Mouse (Mus musculus) ZHBTc4 (cell line): ENCODE measurements around the gene Chd3.
"Not testable (repeated sequence)": the region's sequence is repeated elsewhere in the genome, so short reads cannot be mapped to it uniquely, and the experiment has no call there.

Source experiments
- DNase-seq: peaks from one replicate; pipeline ENCODE4 v3.0.0-alpha.2; 2011; ENCODE audit warnings: low read depth, low spot score

Gene Chd3

DNA sequence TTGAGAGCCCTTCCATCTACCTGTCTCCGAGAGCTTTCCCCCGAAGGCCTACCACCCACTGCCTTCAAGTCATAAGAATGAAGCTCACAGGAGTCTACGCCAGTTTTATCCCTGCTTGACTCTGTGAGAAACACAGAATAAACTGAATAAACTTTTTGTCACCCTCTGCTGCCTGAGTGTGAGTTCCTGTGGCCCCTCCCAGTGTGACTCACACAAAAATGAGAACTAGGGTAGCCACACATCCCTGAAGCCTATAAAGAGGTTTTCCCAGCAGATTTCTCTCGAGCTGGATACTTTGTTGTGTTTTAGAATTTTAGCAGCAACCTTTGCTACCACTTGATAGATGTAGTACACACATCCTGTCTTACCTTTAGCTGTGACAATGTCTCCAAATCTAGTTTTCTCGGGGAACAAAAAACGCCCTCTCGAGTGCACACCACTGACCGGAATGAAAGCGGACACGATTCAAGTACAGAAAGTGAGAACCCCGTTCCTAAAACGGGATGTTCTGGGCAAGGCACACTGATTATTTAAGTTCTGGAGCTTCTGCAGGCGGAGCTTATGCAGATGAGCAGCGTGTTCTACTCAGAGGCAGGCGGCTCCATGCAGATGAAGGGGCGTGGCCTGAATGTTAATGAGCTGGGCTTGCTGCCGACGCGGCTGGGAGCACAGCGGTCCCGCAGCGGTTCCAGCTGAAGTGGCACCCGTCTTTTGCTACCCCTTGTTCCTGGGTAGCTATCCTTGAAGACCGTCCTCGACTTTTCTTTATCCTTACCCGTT is 43.4 kb downstream of the Chd3 start, which contains the start of gene Kcnab3:
Gene Kcnab3 (plus strand): TSS at position 631 of the 780 bp plus-strand sequence.
- DNase-seq = peak; percentile 96

DNA sequence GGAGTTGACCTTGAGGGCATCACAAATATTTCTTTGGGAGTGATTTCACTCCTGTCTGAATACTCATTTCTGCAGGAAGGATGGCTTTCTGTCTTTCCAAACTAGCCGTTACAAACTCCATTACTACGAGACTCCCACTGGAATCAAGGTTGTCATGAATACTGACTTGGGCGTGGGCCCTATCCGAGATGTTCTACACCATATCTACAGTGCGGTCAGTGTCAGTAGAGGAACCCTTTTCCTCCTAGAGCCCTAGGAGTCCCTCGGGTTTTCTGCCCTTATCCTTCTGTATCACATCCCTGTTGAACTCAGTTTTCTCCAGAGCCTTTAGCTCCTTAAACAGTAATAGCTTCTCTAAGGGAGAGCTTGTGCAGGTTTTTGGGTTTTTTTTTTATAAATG is 44.5 kb downstream of the Chd3 start:
- no peak for DNase-seq

DNA sequence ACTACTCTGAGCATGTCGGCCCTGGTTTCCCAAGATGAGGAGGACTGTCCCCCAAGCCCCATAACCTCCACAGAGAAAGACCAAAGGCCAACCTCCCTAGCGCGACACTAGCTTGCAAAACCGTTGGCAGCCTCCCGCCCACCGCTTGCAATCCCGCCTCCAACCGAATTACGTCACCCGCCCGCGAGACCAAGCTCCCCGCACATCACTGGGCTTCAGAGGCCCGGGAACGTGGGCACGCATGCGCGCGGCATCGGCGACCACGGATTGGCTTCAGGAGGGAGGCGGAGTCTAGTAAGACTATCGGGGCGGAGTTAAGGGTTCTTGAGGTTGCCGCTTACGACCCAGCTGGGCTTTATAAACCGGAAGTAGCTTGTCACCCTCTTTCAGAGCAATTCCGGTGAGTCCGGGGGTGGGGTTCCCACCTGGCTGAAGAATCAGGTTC is 45.5 kb downstream of the Chd3 start, which contains the start of the genes Cntrob and Trappc1:
Gene Cntrob (minus strand): TSS at position 109 of the 445 bp plus-strand sequence.
Gene Trappc1 (plus strand): TSS at position 314 of the 445 bp plus-strand sequence.
- peak; percentile 100 for DNase-seq

DNA sequence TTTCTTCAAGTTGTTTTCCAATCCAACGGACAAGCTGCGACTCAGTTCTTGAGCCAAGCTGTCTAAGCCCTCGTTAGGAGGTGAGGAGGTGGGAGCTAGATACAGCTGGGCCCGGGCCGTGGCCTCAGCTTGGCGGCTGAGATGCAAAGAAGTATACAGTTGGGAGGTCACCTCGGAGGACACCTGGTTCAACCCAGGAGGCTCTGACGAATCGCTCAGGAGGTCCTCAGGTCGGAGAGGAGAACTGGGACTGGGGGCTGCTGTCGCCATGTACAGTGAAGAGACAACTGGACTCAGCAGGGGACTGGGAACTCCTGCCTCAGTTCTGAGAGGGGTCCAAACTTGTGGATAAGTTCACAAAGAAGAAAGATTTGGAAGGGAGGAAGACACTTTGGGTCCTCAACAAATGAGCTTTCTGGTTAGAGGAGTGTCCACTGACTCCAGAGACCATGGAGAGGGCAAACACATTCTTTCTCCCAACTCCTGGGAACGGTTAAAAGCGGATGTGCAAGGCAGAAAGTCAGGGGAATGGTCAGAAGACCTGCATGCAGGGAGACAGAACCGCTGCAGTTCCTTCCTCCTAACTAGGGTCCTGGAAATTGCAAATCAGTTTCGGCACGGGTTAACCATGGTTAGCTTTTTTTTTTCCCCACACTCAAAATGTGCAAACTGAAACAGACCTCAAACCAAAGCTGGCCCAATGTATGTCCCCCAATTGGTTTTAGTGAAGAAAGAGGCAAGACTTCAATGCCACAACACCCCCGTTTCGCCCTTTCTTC is 46.3 kb downstream of the Chd3 start:
- no peak for DNase-seq

DNA sequence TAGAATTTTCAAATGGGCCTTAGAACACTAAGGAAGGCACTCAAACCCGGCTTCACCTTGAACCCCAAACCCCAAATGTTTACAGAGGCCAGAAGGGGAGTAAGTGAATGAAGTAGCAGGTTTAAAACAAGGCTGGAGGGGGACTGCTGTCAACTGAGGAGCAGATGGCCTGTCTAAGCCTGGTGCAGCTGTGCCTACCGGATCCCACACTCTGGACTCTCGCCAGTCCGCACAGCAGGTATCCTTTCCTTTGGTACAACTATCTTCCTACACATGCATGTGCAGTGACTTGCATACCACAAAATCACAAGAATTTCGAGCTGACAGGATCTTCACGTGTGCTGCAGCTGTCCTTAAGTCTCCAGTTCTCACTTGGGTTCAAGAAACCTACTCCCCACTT is 47.2 kb downstream of the Chd3 start:
- no peak for DNase-seq

DNA sequence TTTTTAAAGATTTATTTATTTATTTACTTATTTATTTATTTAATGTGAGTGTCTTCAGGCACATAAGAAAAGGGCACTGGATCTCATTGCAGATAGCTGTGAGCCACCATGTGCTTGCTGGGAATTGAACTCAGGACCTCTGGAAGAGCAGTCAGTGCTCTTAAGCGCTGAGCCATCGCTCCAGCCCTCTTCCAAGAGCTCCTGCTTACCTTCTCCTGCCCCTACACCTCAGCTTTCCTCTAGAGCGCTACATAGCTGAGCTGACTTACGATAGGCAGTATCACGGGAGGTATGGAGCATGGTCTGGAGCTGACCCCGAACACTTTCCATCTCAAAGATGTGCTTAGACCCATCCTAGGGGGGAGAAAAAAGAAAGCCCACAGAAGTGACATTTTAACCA is 47.6 kb downstream of the Chd3 start:
- no peak for DNase-seq

DNA sequence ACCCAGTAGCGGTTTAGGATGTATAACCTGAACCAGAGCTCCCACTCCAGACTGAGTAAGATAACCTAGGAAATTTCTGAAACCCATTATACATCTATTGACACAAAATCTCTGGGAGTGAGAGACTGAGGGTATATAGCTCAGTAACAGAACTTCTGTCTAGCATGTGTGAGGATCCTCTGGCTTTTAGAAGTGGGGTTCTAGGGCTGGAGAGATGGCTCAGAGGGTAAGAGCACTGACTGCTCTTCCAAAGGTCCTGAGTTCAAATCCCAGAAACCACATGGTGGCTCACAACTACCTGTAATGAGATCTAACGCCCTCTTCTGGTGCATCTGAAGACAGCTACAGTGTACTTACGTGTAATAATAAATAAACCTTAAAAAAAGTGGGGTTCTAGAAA is 51.2 kb downstream of the Chd3 start:
- DNase-seq = not testable (repeated sequence)

DNA sequence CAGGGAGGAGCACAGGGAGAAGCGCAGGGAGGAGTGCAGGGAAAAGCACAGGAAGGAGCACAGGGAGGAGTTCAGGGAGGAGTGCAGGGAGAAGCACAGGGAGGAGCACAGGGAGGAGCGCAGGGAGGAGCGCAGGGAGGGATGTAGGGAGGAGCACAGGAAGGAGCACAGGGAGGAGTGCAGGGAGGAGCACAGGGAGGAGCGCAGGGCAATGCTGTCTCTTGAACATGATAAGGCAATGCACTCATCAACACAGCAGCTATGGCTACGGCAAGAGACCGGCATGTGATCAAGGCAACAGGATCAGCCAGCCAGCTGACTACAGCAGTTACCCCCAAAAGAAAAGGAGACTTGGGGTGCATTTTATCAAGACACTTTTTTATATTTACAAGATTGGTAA is 52.8 kb downstream of the Chd3 start:
- no peak for DNase-seq

DNA sequence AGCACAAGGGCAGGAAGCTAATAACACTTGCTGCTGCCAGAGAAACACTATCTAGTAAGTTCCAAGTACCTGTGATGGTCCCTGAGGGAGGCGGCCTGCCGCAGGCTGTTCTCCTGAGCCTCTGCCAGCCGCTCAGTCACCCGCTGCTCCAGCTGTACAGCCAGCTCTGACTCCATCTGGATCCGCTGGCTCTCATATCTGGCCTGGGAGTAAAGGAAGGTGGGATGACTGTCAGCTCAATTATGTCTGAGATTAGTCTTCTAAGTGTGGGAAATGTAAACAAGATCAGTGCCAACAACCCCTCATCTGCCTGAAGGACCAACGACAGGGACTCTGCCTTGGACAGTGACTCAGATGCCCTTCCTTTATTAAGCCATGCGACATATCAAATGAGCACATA is 57.9 kb downstream of the Chd3 start:
- no peak for DNase-seq

DNA sequence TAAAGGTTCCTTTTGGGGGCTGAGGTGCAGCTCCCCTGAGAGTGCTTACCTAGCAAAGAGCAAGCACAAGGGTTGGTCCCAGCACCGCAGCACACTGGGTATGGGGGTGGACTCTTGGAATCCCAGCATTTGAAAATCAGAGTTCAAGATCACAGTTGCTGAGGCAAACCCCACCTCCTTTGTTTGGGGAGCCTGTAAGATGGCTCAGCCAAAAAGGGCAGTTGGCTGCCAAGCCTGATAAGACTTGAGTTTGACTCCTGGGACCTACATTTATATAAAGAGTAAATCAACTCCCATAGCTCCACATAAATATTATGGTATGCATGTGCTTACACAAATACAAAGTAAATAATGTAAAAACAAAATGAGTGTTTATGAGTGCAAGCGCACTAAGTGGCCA is 63.2 kb downstream of the Chd3 start:
- no peak for DNase-seq

DNA sequence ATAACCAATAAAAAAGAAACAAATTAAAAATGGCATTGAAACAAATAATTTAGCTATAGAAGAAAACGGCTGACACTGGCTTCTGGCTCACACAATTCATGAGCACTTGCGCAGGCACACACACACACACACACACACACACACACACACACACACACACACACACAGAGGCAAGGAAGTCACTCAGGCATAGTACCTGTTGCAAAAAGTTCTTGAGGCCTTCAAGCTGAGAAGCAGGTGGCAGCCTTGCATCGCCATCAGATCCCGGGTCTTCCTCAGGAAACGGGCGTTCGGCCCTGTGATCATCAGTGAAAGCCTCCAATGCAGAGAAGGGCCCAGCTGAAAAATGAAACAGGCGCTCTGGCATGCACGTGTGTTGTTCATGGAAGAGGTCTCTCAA is 63.9 kb downstream of the Chd3 start:
- DNase-seq = no peak

DNA sequence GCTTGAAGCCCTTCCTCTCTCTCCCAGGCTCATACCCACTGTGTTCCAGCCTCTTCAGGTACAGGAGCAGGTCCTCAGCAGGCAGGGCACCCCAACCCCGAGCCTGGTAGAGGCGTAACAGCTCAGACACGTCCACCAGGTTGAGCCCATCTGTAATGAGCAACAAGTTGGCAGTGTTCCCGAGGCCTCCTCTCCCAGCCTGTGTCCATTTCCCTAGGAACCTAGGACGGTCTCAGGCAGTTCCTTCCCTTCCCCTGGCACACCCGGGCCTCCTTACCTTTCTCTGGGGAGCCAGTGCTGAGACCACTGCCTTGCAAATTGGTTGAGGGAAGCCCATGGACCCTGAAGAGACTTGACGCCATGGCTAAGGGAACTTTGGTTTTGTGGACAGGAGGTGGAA is 66.4 kb downstream of the Chd3 start:
- DNase-seq = no peak

DNA sequence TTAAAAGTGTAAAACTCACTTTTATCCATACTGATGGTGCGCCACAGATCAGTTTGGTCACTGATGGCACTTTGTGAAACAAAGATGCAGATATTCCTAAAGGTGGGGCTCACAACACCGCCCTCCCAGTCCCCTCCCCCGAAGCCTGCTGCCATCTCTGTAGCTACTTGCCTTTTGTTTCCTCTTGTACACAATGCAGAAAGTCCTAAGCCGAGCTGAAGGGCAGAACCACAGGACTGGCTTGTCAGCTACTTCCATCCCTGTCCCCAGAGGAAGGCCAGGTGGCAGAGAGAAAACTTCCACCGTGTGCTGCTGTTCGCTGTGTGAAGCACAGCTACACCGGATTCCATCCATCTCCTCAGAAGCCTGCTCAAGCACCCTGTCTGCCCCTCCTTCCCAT is 71.0 kb downstream of the Chd3 start:
- DNase-seq = peak; percentile 51

DNA sequence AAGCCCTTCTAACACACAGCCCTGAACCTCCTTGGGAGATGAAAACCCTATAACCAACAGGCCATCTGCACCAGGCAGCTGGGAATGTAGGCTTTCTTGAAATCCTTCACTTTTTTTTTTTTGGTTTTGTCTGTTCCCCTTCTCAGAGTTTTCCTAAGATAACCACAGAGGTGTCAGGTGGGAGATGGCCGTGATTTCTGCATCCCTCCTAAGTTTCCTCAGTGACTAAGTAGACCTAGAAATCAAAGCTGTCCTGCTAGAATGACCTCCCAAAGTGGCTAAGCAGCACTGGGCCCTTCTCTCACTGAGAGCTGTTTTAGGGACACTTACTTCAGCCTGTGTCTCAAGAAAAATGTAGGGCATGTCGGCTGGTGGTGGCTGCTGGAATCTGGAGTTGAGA is 71.4 kb downstream of the Chd3 start:
- no peak for DNase-seq

DNA sequence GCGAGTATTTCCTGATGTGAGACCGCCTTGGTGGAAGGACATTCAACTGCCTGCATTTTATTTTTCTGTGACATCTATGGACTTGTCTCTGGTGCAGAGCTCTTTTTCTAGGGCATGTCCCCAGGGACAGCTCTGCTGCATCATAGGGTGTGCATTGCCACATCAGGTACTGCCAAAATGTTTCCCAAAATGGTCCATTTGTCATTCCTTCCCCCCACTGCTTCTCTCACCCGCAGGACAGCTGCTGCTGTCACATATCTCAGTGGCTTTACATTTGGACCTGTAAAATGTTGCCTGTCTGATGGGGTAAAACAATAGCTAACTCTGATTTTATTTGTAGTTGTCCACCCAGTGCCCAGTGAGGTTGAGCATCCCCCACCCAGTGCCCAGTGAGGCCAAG is 73.9 kb downstream of the Chd3 start:
- DNase-seq = no peak
